Mouse (Mus musculus) liver, embryonic 14.5 days (tissue): ENCODE results near the gene Adgre4.
"Not testable (repeated sequence)": the region's sequence is repeated elsewhere in the genome, so short reads cannot be mapped to it uniquely, and the experiment has no call there.

Source experiments
- CTCF ChIP-seq: IDR thresholded peaks from 2 replicates; pipeline ENCODE4 v1.5.1; 2016; ENCODE audit warnings: antibody characterized with exemption, low read depth, control low read depth
- EP300 ChIP-seq: IDR thresholded peaks from 2 replicates; pipeline ENCODE4 v1.6.1; 2016; ENCODE audit warnings: antibody characterized with exemption, low read depth

GRCm38 (mm10) chr17:55878282-55878635 lies 128.5 kb downstream of the Adgre4 start:
- not testable (repeated sequence) for TF ChIP-seq EP300, CTCF
